Mouse (Mus musculus) hindbrain, embryonic 13.5 days (tissue): ENCODE measurements at regions not wholly inside any gene's neighbourhood (a gene's known extent, or its start where the extent isn't known, plus 50 kb on each side); places are given as distances from the start of the nearest gene placed in this dataset.
A peak's percentile ranks its signal among the peaks of the same experiment; 100 is the strongest.

Experiments used
- ATAC-seq: fragments of 200-750 bp; cut with Nextera tagmentation; 2 replicates; pipeline ENCODE4 v1.8.0; 2017; ENCODE audit warnings: moderate TSS enrichment; ENCODE audit not compliant: low FRiP score
- H3K27ac ChIP-seq: fragments of 300-500 bp; sonication (generic); 2 replicates; pipeline ENCODE4 v1.5.1; 2015; ENCODE audit warnings: inconsistent platforms, mild to moderate bottlenecking, moderate library complexity
- H3K27me3 ChIP-seq: fragments of 300-500 bp; sonication (generic); 2 replicates; pipeline ENCODE4 v1.6.1; 2015; ENCODE audit warnings: mild to moderate bottlenecking, inconsistent platforms
- H3K36me3 ChIP-seq: fragments of 300-500 bp; sonication (generic); 2 replicates; pipeline ENCODE4 v1.6.1; 2015; ENCODE audit warnings: mild to moderate bottlenecking, inconsistent platforms
- H3K4me1 ChIP-seq: fragments of 300-500 bp; sonication (generic); replicated peaks from 2 replicates; pipeline ENCODE4 v1.6.1; 2015; ENCODE audit warnings: inconsistent platforms
- H3K4me2 ChIP-seq: fragments of 300-500 bp; sonication (generic); 2 replicates; pipeline ENCODE4 v1.6.1; 2015; ENCODE audit warnings: inconsistent platforms, mild to moderate bottlenecking, moderate library complexity
- H3K4me3 ChIP-seq: fragments of 300-500 bp; sonication (generic); 2 replicates; pipeline ENCODE4 v1.5.1; 2015; ENCODE audit warnings: mild to moderate bottlenecking, inconsistent platforms
- H3K9ac ChIP-seq: fragments of 300-500 bp; sonication (generic); 2 replicates; pipeline ENCODE4 v1.6.1; 2015; ENCODE audit warnings: mild to moderate bottlenecking, inconsistent platforms
- H3K9me3 ChIP-seq: fragments of 300-500 bp; sonication (generic); 2 replicates; pipeline ENCODE4 v1.6.1; 2016; ENCODE audit warnings: inconsistent platforms
- WGBS: fragments of 180-500 bp; shearing (Covaris S2); methylation state at CpG from one replicate; pipeline ENCODE4 v1.1.7; 2015; 5-methylcytosine and 5-hydroxymethylcytosine counted together

DNA sequence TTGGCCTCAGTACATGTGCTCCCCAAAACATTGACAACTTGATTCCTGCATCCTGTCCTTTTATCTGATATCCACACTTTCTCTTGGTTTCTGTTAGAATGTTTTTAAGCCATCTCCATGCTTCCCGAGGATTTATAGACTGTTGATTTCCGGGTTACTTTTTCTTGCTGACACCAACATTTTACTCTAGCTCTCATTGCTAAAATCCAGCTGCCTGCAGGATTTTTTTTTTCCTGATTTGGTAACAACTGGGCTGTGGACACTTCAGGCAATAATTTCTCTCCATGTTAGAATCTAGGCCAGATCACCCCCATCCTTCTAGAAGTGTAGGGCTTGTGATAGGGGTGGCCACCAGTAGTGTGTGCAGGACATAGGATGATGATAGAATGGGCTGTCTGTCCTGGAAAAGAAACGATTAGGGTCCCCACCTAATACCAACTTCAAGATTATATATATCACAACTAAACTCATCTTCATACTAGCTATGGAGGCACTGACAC, 182.6 kb downstream of the Clic5 start:
- WGBS: 92% methylated on average over 3 of the region's 3 CpGs
- H3K4me2 ChIP-seq: no peak overlapping the region
- ATAC-seq: no peak
- no peak overlapping the region for H3K27ac ChIP-seq
- no peak overlapping the region for H3K4me3 ChIP-seq
- H3K36me3 ChIP-seq: no peaks in the 10 kb centered on the region
- peaks cover 4% of the 10 kb centered on the region; the same call in 1 of the 2 replicates for H3K4me1 ChIP-seq
- no peaks in the 10 kb centered on the region for H3K27me3 ChIP-seq
- no peaks in the 10 kb centered on the region; the same call in 1 of the 2 replicates for H3K9me3 ChIP-seq
- no peak overlapping the region for H3K9ac ChIP-seq

- Histone ChIP-seq H3K4me3 (no peak overlapping the region), H3K27ac (no peak overlapping the region), H3K27me3 (no peaks in the 10 kb centered on the region), H3K4me2 (no peak overlapping the region), H3K9ac (no peak overlapping the region), H3K36me3 (no peaks in the 10 kb centered on the region), H3K4me1 (peaks cover 4% of the 10 kb centered on the region; the same call in 1 of the 2 replicates), H3K9me3 (no peaks in the 10 kb centered on the region; the same call in 1 of the 2 replicates)
- 55% methylated on average over 3 of the region's 3 CpGs for WGBS
- ATAC-seq: no peak
Observed at GRCm38 (mm10) chr17:44371620-44372019, 183.2 kb downstream of the Clic5 start.

GRCm38 (mm10) chr17:44373744-44374456, 185.5 kb downstream of the Clic5 start:
- H3K27ac ChIP-seq: no peak overlapping the region
- ATAC-seq: no peak
- no peak overlapping the region for H3K9ac ChIP-seq
- H3K4me1 ChIP-seq: 0 out of 2 replicates have a peak, but pooled peaks cover 4% of the 10 kb centered on the region
- no peak overlapping the region for H3K4me3 ChIP-seq
- no peaks in the 10 kb centered on the region for H3K36me3 ChIP-seq
- no peaks in the 10 kb centered on the region; the same call in 1 of the 2 replicates for H3K9me3 ChIP-seq
- H3K27me3 ChIP-seq: no peaks in the 10 kb centered on the region
- 91% methylated on average over 8 of the region's 8 CpGs for WGBS
- no peak overlapping the region for H3K4me2 ChIP-seq

DNA sequence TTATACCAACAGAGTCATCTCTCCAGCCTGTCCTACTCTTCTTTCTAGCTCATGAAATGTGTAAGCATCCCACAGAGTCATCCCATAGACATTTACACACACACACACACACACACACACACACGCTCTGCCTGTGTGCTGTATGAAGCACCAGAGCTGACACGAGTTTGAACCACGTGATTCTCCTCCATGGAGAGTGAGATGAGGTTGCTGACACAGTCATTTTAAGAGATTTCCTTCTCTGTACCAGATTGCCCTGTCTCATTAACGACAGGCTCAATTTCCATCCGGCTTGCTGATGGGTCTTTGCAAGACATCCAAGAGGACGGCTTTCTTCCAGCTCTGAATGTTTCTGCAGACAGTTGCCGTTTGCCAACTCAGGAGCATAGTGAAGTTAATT, 190.0 kb downstream of the Clic5 start:
- Histone ChIP-seq H3K4me2 (no peak overlapping the region), H3K27me3 (no peaks in the 10 kb centered on the region), H3K4me1 (0 out of 2 replicates have a peak, but pooled peaks cover 6% of the 10 kb centered on the region), H3K9me3 (no peaks in the 10 kb centered on the region), H3K36me3 (no peaks in the 10 kb centered on the region), H3K27ac (no peak overlapping the region), H3K9ac (no peak overlapping the region), H3K4me3 (no peak overlapping the region)
- ATAC-seq: no peak
- WGBS: 80% methylated on average over 7 of the region's 7 CpGs

DNA sequence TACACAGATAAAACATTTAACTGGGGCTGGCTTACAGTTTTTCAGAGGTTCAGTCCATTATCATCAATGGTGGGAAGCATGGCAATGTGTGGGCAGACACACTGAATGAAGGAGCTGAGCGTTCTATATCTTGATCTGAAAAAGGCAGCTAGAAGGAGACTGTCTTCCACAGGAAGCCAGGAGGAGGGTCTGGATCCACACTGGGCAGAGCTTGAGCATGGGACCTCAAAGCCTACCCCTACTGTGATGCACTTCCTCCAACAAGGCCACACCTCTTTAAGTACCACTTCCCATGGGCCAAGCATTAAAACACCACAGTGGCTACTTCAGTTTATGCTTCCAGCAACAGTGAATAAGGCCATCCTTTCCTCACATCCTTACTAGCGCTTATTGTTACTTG, 200.5 kb downstream of the Clic5 start:
- Histone ChIP-seq H3K9ac (no peak overlapping the region), H3K4me3 (no peak overlapping the region), H3K27me3 (0 out of 2 replicates have a peak, but pooled peaks cover 6% of the 10 kb centered on the region), H3K4me1 (no peaks in the 10 kb centered on the region), H3K9me3 (no peaks in the 10 kb centered on the region), H3K36me3 (no peaks in the 10 kb centered on the region), H3K4me2 (no peak overlapping the region), H3K27ac (no peak overlapping the region)
- 94% methylated on average over 2 of the region's 2 CpGs for WGBS
- no peak for ATAC-seq

DNA sequence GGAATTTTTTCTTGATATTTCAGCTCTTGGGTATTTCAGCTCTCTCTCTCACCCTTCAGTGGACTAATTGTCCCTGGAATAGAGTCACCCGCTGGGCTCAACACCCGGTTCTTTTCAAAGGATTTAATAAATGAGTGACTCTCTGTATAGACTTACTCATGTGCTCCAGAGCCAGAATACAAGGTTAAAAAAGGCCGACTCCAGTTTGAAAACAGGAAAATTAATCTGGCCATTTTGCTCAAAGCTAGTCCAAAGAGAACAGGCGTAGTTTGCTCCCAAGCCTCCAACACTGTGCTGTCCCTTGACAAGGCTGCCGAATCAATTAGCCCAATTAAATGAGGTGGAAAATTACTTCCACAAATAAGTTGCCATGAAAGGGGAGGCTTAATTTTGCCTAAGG, 209.4 kb downstream of the Clic5 start:
- Histone ChIP-seq H3K36me3 (no peaks in the 10 kb centered on the region), H3K4me1 (peaks cover 15% of the 10 kb centered on the region), H3K27ac (no peak overlapping the region), H3K9me3 (no peaks in the 10 kb centered on the region), H3K4me2 (no peak overlapping the region), H3K9ac (no peak overlapping the region), H3K4me3 (no peak overlapping the region), H3K27me3 (peaks cover 54% of the 10 kb centered on the region)
- peak; percentile 82 for ATAC-seq
- WGBS: 15% methylated on average over 5 of the region's 5 CpGs

DNA sequence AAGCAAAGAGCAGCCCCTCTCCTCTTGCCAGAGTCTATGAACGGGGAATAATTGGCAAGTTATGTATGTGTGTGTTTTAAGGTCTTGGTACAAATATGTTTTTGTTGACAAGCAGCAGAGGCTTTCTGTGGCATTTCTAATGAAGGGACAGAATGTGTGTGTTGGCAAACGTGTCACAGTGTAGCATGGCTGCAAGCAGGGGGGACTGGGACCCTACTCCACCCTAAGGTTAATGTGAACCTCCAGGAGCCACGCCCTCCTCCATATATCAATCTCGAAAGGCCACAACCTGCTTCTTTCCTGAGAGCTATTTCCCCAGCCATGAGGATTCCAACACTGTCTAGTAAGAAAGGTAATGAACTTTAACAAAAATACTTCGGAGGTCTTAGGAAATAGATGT, 209.8 kb downstream of the Clic5 start:
- Histone ChIP-seq H3K36me3 (no peaks in the 10 kb centered on the region), H3K27me3 (peaks cover 53% of the 10 kb centered on the region), H3K27ac (no peak overlapping the region), H3K4me3 (no peak overlapping the region), H3K4me2 (no peak overlapping the region), H3K9me3 (no peaks in the 10 kb centered on the region), H3K9ac (no peak overlapping the region), H3K4me1 (peaks cover 15% of the 10 kb centered on the region)
- peak; percentile 72 for ATAC-seq
- 41% methylated on average over 5 of the region's 5 CpGs for WGBS

- Histone ChIP-seq H3K9me3 (no peaks in the 10 kb centered on the region), H3K9ac (no peak overlapping the region), H3K27me3 (peaks cover 29% of the 10 kb centered on the region), H3K4me2 (no peak overlapping the region), H3K4me3 (no peak overlapping the region), H3K4me1 (no peaks in the 10 kb centered on the region), H3K27ac (no peak overlapping the region), H3K36me3 (no peaks in the 10 kb centered on the region)
- ATAC-seq: no peak
- WGBS: 77% methylated on average over 6 of the region's 6 CpGs
Observed at GRCm38 (mm10) chr17:44404923-44405322, 216.5 kb downstream of the Clic5 start.

- peaks cover 2% of the 10 kb centered on the region for H3K9me3 ChIP-seq
- H3K27me3 ChIP-seq: no peaks in the 10 kb centered on the region
- no peaks in the 10 kb centered on the region for H3K4me1 ChIP-seq
- no peak overlapping the region for H3K9ac ChIP-seq
- 84% methylated on average over 2 of the region's 2 CpGs for WGBS
- H3K27ac ChIP-seq: no peak overlapping the region
- no peak overlapping the region for H3K4me3 ChIP-seq
- ATAC-seq: no peak
- H3K36me3 ChIP-seq: no peaks in the 10 kb centered on the region
- H3K4me2 ChIP-seq: no peak overlapping the region
Observed at GRCm38 (mm10) chr17:44410961-44411360, 222.6 kb downstream of the Clic5 start.

GRCm38 (mm10) chr17:44418676-44419404, 230.5 kb downstream of the Clic5 start:
- H3K9ac ChIP-seq: no peak overlapping the region
- WGBS: 77% methylated on average over 11 of the region's 11 CpGs
- H3K9me3 ChIP-seq: peaks cover 5% of the 10 kb centered on the region
- H3K4me2 ChIP-seq: no peak overlapping the region
- no peaks in the 10 kb centered on the region for H3K36me3 ChIP-seq
- no peak overlapping the region for H3K27ac ChIP-seq
- H3K4me1 ChIP-seq: no peaks in the 10 kb centered on the region; the same call in 1 of the 2 replicates
- no peak overlapping the region for H3K4me3 ChIP-seq
- no peaks in the 10 kb centered on the region for H3K27me3 ChIP-seq
- no peak for ATAC-seq

GRCm38 (mm10) chr17:44419405-44419729, 231.0 kb downstream of the Clic5 start:
- H3K4me3 ChIP-seq: no peak overlapping the region
- H3K9ac ChIP-seq: no peak overlapping the region
- H3K27me3 ChIP-seq: no peaks in the 10 kb centered on the region
- WGBS: 93% methylated on average over 7 of the region's 7 CpGs
- no peak overlapping the region for H3K27ac ChIP-seq
- no peak overlapping the region for H3K4me2 ChIP-seq
- H3K9me3 ChIP-seq: peaks cover 5% of the 10 kb centered on the region
- no peaks in the 10 kb centered on the region; the same call in 1 of the 2 replicates for H3K4me1 ChIP-seq
- H3K36me3 ChIP-seq: no peaks in the 10 kb centered on the region
- ATAC-seq: no peak

- Histone ChIP-seq H3K4me2 (no peak overlapping the region), H3K36me3 (no peaks in the 10 kb centered on the region), H3K27ac (no peak overlapping the region), H3K4me1 (no peaks in the 10 kb centered on the region; the same call in 1 of the 2 replicates), H3K4me3 (no peak overlapping the region), H3K9ac (no peak overlapping the region), H3K9me3 (peaks cover 5% of the 10 kb centered on the region), H3K27me3 (no peaks in the 10 kb centered on the region)
- WGBS: 73% methylated on average over 9 of the region's 9 CpGs
- no peak for ATAC-seq
Observed at GRCm38 (mm10) chr17:44420098-44421070, 232.0 kb downstream of the Clic5 start.
